Mouse (Mus musculus) adrenal gland, adult (tissue): ENCODE data around the gene Rsph9.

Experiments used
- DNase-seq, 2 experiments: peaks; one replicate each; pipeline ENCODE4 v3.0.0; 2022 to 2023; ENCODE audit warnings: low spot score in 1 of 2; ENCODE audit not compliant: inconsistent age in 2 of 2

Rsph9 gene

GRCm38 (mm10) chr17:46073730-46074301 is 70.2 kb downstream of the Rsph9 start:
- DNase-seq = peak; percentile 80 to 92
